Mouse (Mus musculus) heart, postnatal 36 days (tissue): ENCODE measurements at regions not wholly inside any gene's neighbourhood (a gene's known extent, or its start where the extent isn't known, plus 50 kb on each side); places are given as distances from the start of the nearest gene placed in this dataset.
A peak's percentile ranks its signal among the peaks of the same experiment; 100 is the strongest.

Experiments used
- DNase-seq, 2 experiments: peaks; one replicate each; pipeline ENCODE4 v3.0.0; 2021 to 2022
- intact Hi-C: fragments of 180-260 bp; cut with DNase I; formaldehyde crosslinking; loops from one replicate; pipeline ENCODE4 v1.15.1; 2025

- no peak for DNase-seq
- intact Hi-C loops: no loop called here
These were observed 59.8 kb downstream of the Sox3 start for GRCm38 (mm10) chrX:60833456-60833855.

- DNase-seq: no peak
- intact Hi-C loops: no loop called here
These were observed 61.8 kb downstream of the Sox3 start for GRCm38 (mm10) chrX:60831330-60832027.

GRCm38 (mm10) chrX:60825181-60826080 is 67.8 kb downstream of the Sox3 start:
- intact Hi-C loops: no loop called here
- DNase-seq: peak; percentile 43 to 51

- no peak for DNase-seq
- intact Hi-C loops: no loop called here
These were observed 94.7 kb downstream of the Sox3 start for GRCm38 (mm10) chrX:60798567-60798966.

GRCm38 (mm10) chrX:60780766-60781165 is 112.5 kb downstream of the Sox3 start:
- intact Hi-C loops: no loop called here
- no peak for DNase-seq

GRCm38 (mm10) chrX:60780161-60780560 is 113.1 kb downstream of the Sox3 start:
- intact Hi-C loops: no loop called here

GRCm38 (mm10) chrX:60773645-60774044 is 119.6 kb downstream of the Sox3 start:
- DNase-seq: no peak
- intact Hi-C loops: no loop called here

More at GRCm38 (mm10) chrX:60780161-60780560, 113.1 kb downstream of the Sox3 start:
- no peak for DNase-seq

GRCm38 (mm10) chrX:60772439-60772838 is 120.8 kb downstream of the Sox3 start:
- intact Hi-C loops: no loop called here

GRCm38 (mm10) chrX:60750456-60750855 is 142.8 kb downstream of the Sox3 start:
- intact Hi-C loops: no loop called here

More at GRCm38 (mm10) chrX:60772439-60772838, 120.8 kb downstream of the Sox3 start:
- no peak for DNase-seq

GRCm38 (mm10) chrX:60743971-60744370 is 149.3 kb downstream of the Sox3 start:
- DNase-seq: no peak
- intact Hi-C loops: no loop called here

More at GRCm38 (mm10) chrX:60750456-60750855, 142.8 kb downstream of the Sox3 start:
- DNase-seq: no peak

GRCm38 (mm10) chrX:60743020-60743707 is 150.1 kb downstream of the Sox3 start:
- intact Hi-C loops: no loop called here
- no peak for DNase-seq

GRCm38 (mm10) chrX:60719428-60720151 is 127.1 kb upstream of the Atp11c start:
- DNase-seq: no peak
- intact Hi-C loops: no loop called here

- DNase-seq: no peak
- intact Hi-C loops: no loop called here
These were observed 126.3 kb upstream of the Atp11c start for GRCm38 (mm10) chrX:60718794-60719193.

GRCm38 (mm10) chrX:60718156-60718769 is 125.8 kb upstream of the Atp11c start:
- DNase-seq: no peak
- intact Hi-C loops: no loop called here

GRCm38 (mm10) chrX:60681036-60681706 is 88.7 kb upstream of the Atp11c start:
- intact Hi-C loops: no loop called here

GRCm38 (mm10) chrX:60644726-60645318 is 52.3 kb upstream of the Atp11c start:
- no peak for DNase-seq
- intact Hi-C loops: no loop called here

More at GRCm38 (mm10) chrX:60681036-60681706, 88.7 kb upstream of the Atp11c start:
- DNase-seq: no peak
